Mouse (Mus musculus) heart, postnatal 14 days (tissue): ENCODE results near the gene Srsf2. TPM values are rescaled to one million over a fixed set of nuclear protein-coding genes. Genes with fewer than 3 reads are reported as not detected.
"Not testable (repeated sequence)": the region's sequence is repeated elsewhere in the genome, so short reads cannot be mapped to it uniquely, and the experiment has no call there.

Experiments
- DNase-seq, 2 experiments: peaks; one replicate each; pipeline ENCODE4 v3.0.0; 2021 to 2022
- intact Hi-C: fragments of 180-260 bp; cut with DNase I; formaldehyde crosslinking; loops from one replicate; pipeline ENCODE4 v1.15.1; 2025
- long read RNA-seq, 2 experiments: library from polyadenylated mRNA; stranded (forward); transcript quantifications; one replicate each; pipeline ENCODE4 v2.0.0; 2021
- total RNA-seq, 2 experiments: library from RNA; stranded (reverse); gene quantifications; 2 replicates each; pipeline ENCODE4 v1.2.3; 2021

Gene Srsf2
- total RNA-seq: 100 to 1,000 TPM; 125 to 133 TPM
- long read RNA-seq, experiment 1, transcript Srsf2-201 (3 exons, 1,899 nt): major isoform, 114 of 177 reads
- long read RNA-seq, experiment 1, partial matches to known transcripts: 19 of 177 reads
- long read RNA-seq, experiment 1, other reads (novel, unspliced or antisense): 40 of 177 reads
- long read RNA-seq, experiment 2, transcript Srsf2-201 (3 exons, 1,899 nt): major isoform, 98 of 157 reads
- long read RNA-seq, experiment 2, partial matches to known transcripts: 21 of 157 reads
- long read RNA-seq, experiment 2, other reads (novel, unspliced or antisense): 29 of 157 reads

- intact Hi-C loops: no loop called here
- DNase-seq: peak; percentile 97 to 98
Observed at GRCm38 (mm10) chr11:116852891-116853511, at the start of gene Srsf2. Gene Srsf2 (minus strand): TSS chr11:116853094.

- DNase-seq, intact Hi-C loops: not testable (repeated sequence)
Observed at GRCm38 (mm10) chr11:116902588-116902987, 49.7 kb upstream of the Srsf2 start.

GRCm38 (mm10) chr11:116899247-116899646, 46.4 kb upstream of the Srsf2 start:
- DNase-seq: no peak
- intact Hi-C loops: no loop called here

GRCm38 (mm10) chr11:116895402-116895801, 42.5 kb upstream of the Srsf2 start:
- intact Hi-C loops: no loop called here
- no peak for DNase-seq

- intact Hi-C loops: no loop called here
- DNase-seq: no peak
Observed at GRCm38 (mm10) chr11:116893532-116894442, 40.9 kb upstream of the Srsf2 start.

GRCm38 (mm10) chr11:116887136-116887535, 34.2 kb upstream of the Srsf2 start:
- no peak for DNase-seq
- intact Hi-C loops: no loop called here

GRCm38 (mm10) chr11:116885275-116886151, 32.6 kb upstream of the Srsf2 start:
- intact Hi-C loops: loop anchor here (2.0 kb wide), 1 partner anchor 171 kb away; no protein-coding TSS in a partner anchor
- DNase-seq: peak; percentile 75 to 85

GRCm38 (mm10) chr11:116884061-116884460, 31.2 kb upstream of the Srsf2 start:
- no peak for DNase-seq
- intact Hi-C loops: loop anchor here (2.0 kb wide), 1 partner anchor 173 kb away; no protein-coding TSS in a partner anchor

GRCm38 (mm10) chr11:116882446-116882845, 29.6 kb upstream of the Srsf2 start:
- intact Hi-C loops: no loop called here
- DNase-seq: no peak

GRCm38 (mm10) chr11:116881440-116881839, 28.5 kb upstream of the Srsf2 start:
- DNase-seq: no peak
- intact Hi-C loops: no loop called here

GRCm38 (mm10) chr11:116880839-116881238, 27.9 kb upstream of the Srsf2 start:
- DNase-seq: no peak
- intact Hi-C loops: no loop called here

GRCm38 (mm10) chr11:116878454-116878853, 25.6 kb upstream of the Srsf2 start:
- intact Hi-C loops: no loop called here
- no peak for DNase-seq

- no peak for DNase-seq
- intact Hi-C loops: no loop called here
Observed at GRCm38 (mm10) chr11:116873987-116874386, 21.1 kb upstream of the Srsf2 start.

- intact Hi-C loops: no loop called here
- DNase-seq: no peak
Observed at GRCm38 (mm10) chr11:116871538-116871937, 18.6 kb upstream of the Srsf2 start.

GRCm38 (mm10) chr11:116869641-116870040, 16.7 kb upstream of the Srsf2 start:
- intact Hi-C loops: no loop called here
- DNase-seq: no peak

- intact Hi-C loops: no loop called here
- DNase-seq: no peak
Observed at GRCm38 (mm10) chr11:116869223-116869622, 16.3 kb upstream of the Srsf2 start.

GRCm38 (mm10) chr11:116868129-116868528, 15.2 kb upstream of the Srsf2 start:
- intact Hi-C loops: no loop called here
- peak; percentile 58 to 75 for DNase-seq

GRCm38 (mm10) chr11:116865945-116866585, 13.2 kb upstream of the Srsf2 start:
- no peak for DNase-seq

GRCm38 (mm10) chr11:116864444-116864843, 11.6 kb upstream of the Srsf2 start:
- DNase-seq: peak; percentile 27 to 30
- intact Hi-C loops: no loop called here

More at GRCm38 (mm10) chr11:116865945-116866585, 13.2 kb upstream of the Srsf2 start:
- intact Hi-C loops: no loop called here
